Mouse (Mus musculus): Measurements from ENCODE around the gene Kiz. TPM values are rescaled to one million over a fixed set of nuclear protein-coding genes. Genes with fewer than 3 reads are reported as not detected.

Gene Kiz
- polyA plus RNA-seq, 2 experiments, result 19.8 to 27.8 TPM

DNA sequence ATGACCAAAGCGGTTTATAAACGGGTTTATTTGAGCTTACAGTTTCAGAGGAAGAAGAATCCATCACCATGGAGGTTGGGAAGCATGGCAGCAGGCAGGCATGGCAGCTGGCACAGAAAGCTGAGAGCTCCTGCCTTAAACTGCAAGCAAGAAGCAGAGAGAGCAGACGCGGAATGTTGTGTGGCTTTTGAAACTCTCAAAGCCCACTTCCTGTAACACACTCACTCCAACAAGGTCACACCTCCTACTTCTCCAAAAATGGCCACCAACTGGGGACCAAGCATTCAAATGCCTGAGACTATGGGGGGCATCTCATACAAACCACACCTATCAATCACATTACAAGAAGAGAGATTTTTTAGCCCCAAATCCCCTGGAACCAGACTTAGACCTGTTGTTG lies 154.5 kb downstream of the Kiz start:
- Histone ChIP-seq H3K9ac (ENCODE audit: low read depth, low read length, severe bottlenecking) (no peak overlapping the region), H3K36me3 (ENCODE audit: control insufficient read depth, insufficient read depth, low read length) (no peaks in the 10 kb centered on the region), H3K9me3 (ENCODE audit: control insufficient read depth, low read length) (no peaks in the 10 kb centered on the region), H3K4me3 (replicated peaks; ENCODE audit: low read length) (no peak overlapping the region), H3K27me3 (ENCODE audit: control insufficient read depth, insufficient read depth, low read length) (no peaks in the 10 kb centered on the region), H3K4me2 (replicated peaks; ENCODE audit: low read depth, low read length, severe bottlenecking) (no peak overlapping the region), H3K4me1 (ENCODE audit: control insufficient read depth, insufficient read depth, low read length) (peaks cover 6% of the 10 kb centered on the region), H3K27ac (replicated peaks; ENCODE audit: low read depth, low read length) (no peak overlapping the region)
- TF ChIP-seq POLR2A (IDR thresholded peaks at IDR 0.05; ENCODE audit: borderline replicate concordance, extremely low read depth, insufficient read depth, insufficient read length), result no peak
- DNase-seq (ENCODE audit: low spot score) (no peak), ATAC-seq (ENCODE audit: low FRiP score, low read depth) (no peak)
- 87% methylated on average over 4 of the region's 4 CpGs for WGBS

DNA sequence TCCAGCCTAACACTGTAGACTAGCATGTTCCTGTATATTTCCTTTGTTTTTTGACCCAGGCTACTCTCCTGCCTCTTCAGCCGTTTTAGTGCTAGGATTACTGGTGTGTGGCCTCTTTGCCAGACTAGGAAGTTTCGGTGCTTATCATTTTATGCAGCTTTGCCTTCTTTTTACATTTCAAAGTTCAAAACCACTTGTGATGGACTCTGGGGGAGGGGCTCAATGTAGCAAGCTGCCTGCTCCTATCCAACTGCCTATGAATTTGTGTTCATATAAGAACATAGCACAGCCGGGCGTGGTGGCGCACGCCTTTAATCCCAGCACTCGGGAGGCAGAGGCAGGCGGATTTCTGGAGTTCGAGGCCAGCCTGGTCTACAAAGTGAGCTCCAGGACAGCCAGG lies 155.3 kb downstream of the Kiz start:
- no peak overlapping the region for H3K4me2 ChIP-seq (replicated peaks; ENCODE audit: low read depth, low read length, severe bottlenecking)
- H3K27me3 ChIP-seq (ENCODE audit: control insufficient read depth, insufficient read depth, low read length), result no peaks in the 10 kb centered on the region
- DNase-seq (ENCODE audit: low spot score) (no peak), ATAC-seq (ENCODE audit: low FRiP score, low read depth) (no peak)
- TF ChIP-seq POLR2A (IDR thresholded peaks at IDR 0.05; ENCODE audit: borderline replicate concordance, extremely low read depth, insufficient read depth, insufficient read length), result no peak
- H3K9me3 ChIP-seq (ENCODE audit: control insufficient read depth, low read length), result no peaks in the 10 kb centered on the region
- WGBS, result 93% methylated on average over 9 of the region's 9 CpGs
- peaks cover 6% of the 10 kb centered on the region for H3K4me1 ChIP-seq (ENCODE audit: control insufficient read depth, insufficient read depth, low read length)
- H3K27ac ChIP-seq (replicated peaks; ENCODE audit: low read depth, low read length), result no peak overlapping the region
- no peaks in the 10 kb centered on the region for H3K36me3 ChIP-seq (ENCODE audit: control insufficient read depth, insufficient read depth, low read length)
- no peak overlapping the region for H3K9ac ChIP-seq (ENCODE audit: low read depth, low read length, severe bottlenecking)
- H3K4me3 ChIP-seq (replicated peaks; ENCODE audit: low read length), result no peak overlapping the region

DNA sequence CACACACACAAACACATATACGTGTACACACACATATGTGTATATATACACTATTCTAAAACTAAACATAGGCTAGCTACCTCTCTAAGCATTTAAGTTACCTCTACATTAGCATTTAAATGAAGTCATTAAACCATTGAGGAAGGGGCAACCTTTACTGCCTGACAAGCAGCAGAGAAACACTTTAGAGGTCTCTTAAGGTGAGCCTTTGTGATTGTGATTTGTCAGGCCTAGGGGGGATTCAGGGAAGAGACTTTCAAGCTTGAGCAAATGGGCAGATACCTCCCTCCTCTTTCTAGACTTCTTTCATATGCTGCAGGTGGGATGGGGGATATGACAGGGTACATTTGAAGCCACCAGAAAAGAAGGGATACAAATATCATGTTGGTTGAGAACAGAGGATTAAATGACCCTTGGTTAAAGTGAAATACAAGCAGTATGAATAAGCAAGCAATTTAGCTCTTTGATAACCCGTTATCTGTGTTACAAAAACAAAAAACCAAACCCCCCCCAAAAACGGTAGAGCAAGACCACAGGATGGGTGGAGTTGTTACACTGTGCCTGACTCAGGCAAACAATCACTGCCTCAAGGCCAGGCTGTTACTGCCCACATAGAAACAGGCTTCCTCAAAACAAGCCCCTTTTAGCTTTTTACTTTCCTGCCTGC lies 155.9 kb downstream of the Kiz start:
- 72% methylated on average over 3 of the region's 3 CpGs for WGBS
- DNase-seq (ENCODE audit: low spot score) (no peak), ATAC-seq (ENCODE audit: low FRiP score, low read depth) (no peak)
- Histone ChIP-seq H3K27ac (replicated peaks; ENCODE audit: low read depth, low read length) (peak overlapping the region; percentile 98), H3K4me2 (replicated peaks; ENCODE audit: low read depth, low read length, severe bottlenecking) (peak overlapping the region; percentile 79), H3K9me3 (ENCODE audit: control insufficient read depth, low read length) (no peaks in the 10 kb centered on the region), H3K27me3 (ENCODE audit: control insufficient read depth, insufficient read depth, low read length) (no peaks in the 10 kb centered on the region), H3K4me1 (ENCODE audit: control insufficient read depth, insufficient read depth, low read length) (peaks cover 6% of the 10 kb centered on the region), H3K9ac (ENCODE audit: low read depth, low read length, severe bottlenecking) (peak overlapping the region; percentile 91), H3K36me3 (ENCODE audit: control insufficient read depth, insufficient read depth, low read length) (no peaks in the 10 kb centered on the region), H3K4me3 (replicated peaks; ENCODE audit: low read length) (peak overlapping the region; percentile 85)
- no peak for TF ChIP-seq POLR2A (IDR thresholded peaks at IDR 0.05; ENCODE audit: borderline replicate concordance, extremely low read depth, insufficient read depth, insufficient read length)

DNA sequence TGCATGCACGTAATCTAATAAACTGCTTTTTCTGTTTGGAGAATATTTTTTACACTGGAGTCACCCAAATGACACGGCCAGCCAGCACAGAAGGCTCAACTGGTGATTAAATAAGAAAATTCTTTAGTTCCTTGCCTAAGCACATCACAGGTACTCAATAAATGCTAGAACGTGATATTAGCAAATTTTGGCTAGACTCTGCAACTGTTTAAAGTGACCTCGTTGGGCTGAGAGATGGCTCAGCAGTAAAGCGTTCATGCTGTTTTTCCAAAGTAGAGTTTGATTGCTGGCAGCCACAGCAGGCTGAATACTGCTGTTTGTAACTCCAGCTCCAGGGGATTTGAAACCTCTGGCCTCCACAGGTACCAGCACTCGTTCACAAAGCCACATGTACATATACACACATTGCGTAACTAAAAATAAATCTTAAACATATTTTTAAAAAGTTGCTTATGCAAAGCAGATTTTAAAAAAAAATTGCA lies 156.5 kb downstream of the Kiz start:
- WGBS, result 25% methylated on average over 7 of the region's 7 CpGs
- peak overlapping the region; percentile 91 for H3K9ac ChIP-seq (ENCODE audit: low read depth, low read length, severe bottlenecking)
- H3K27ac ChIP-seq (replicated peaks; ENCODE audit: low read depth, low read length), result peak overlapping the region; percentile 98
- H3K4me1 ChIP-seq (ENCODE audit: control insufficient read depth, insufficient read depth, low read length), result peaks cover 6% of the 10 kb centered on the region
- no peak for ATAC-seq (ENCODE audit: low FRiP score, low read depth)
- no peaks in the 10 kb centered on the region for H3K27me3 ChIP-seq (ENCODE audit: control insufficient read depth, insufficient read depth, low read length)
- H3K4me2 ChIP-seq (replicated peaks; ENCODE audit: low read depth, low read length, severe bottlenecking), result peak overlapping the region; percentile 79
- no peaks in the 10 kb centered on the region for H3K9me3 ChIP-seq (ENCODE audit: control insufficient read depth, low read length)
- no peaks in the 10 kb centered on the region for H3K36me3 ChIP-seq (ENCODE audit: control insufficient read depth, insufficient read depth, low read length)
- no peak for TF ChIP-seq POLR2A (IDR thresholded peaks at IDR 0.05; ENCODE audit: borderline replicate concordance, extremely low read depth, insufficient read depth, insufficient read length)
- H3K4me3 ChIP-seq (replicated peaks; ENCODE audit: low read length), result peak overlapping the region; percentile 85
- DNase-seq (ENCODE audit: low spot score), result peak; percentile 5

DNA sequence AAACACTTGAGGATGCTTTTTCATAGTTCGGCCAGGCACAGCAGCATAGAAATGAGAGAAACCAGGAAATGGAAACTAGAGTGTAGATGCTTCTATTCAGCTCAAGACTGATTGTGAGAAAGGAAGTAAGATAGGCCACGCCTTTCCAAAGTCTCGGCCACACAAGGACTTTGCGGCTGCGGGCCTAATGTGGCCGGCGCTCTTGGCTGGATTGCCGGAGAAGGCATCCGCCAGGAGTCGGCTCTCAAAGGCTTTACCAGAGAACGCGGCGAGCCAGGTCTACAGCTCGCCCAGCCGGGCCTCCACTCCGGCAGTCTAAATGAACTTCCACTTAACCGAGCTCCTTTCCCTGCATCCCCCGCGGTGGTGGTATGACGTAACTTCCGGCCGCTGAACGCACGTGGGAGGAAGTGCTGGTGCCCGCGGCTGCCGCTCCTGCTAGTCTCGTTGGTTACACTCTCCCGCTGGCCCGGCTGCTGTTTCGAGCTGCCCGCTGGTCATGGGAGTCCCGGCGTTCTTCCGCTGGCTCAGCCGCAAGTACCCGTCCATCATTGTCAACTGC lies 157.0 kb downstream of the Kiz start, which contains the start of gene Xrn2:
Gene Xrn2, plus strand, starts transcription at position 374 of the 562 bp plus-strand sequence.
- Histone ChIP-seq H3K4me1 (ENCODE audit: control insufficient read depth, insufficient read depth, low read length) (peaks cover 6% of the 10 kb centered on the region), H3K27ac (replicated peaks; ENCODE audit: low read depth, low read length) (peak within 1 kb of the TSS; percentile 98), H3K4me3 (replicated peaks; ENCODE audit: low read length) (peak within 1 kb of the TSS; percentile 85), H3K9ac (ENCODE audit: low read depth, low read length, severe bottlenecking) (peak within 1 kb of the TSS; percentile 91), H3K36me3 (ENCODE audit: control insufficient read depth, insufficient read depth, low read length) (no peaks in the 10 kb centered on the region), H3K4me2 (replicated peaks; ENCODE audit: low read depth, low read length, severe bottlenecking) (peak within 1 kb of the TSS; percentile 79), H3K9me3 (ENCODE audit: control insufficient read depth, low read length) (no peaks in the 10 kb centered on the region), H3K27me3 (ENCODE audit: control insufficient read depth, insufficient read depth, low read length) (no peaks in the 10 kb centered on the region)
- DNase-seq (ENCODE audit: low spot score) (peak; percentile 94), ATAC-seq (ENCODE audit: low FRiP score, low read depth) (peak; percentile 94)
- under 1% methylated on average over 37 of the region's 37 CpGs for WGBS
- TF ChIP-seq POLR2A (IDR thresholded peaks at IDR 0.05; ENCODE audit: borderline replicate concordance, extremely low read depth, insufficient read depth, insufficient read length), result peak; percentile 86; the same call in 1 of the 2 replicates
